Mouse (Mus musculus) limb, embryonic 14.5 days (tissue): ENCODE measurements around the gene Gga1. TPM values are rescaled to one million over a fixed set of nuclear protein-coding genes. Genes with fewer than 3 reads are reported as not detected.

Experiments
- ATAC-seq: fragments of 200-750 bp; cut with Nextera tagmentation; 2 replicates; pipeline ENCODE4 v1.8.0; 2017; ENCODE audit warnings: low read depth, moderate number of reproducible peaks, moderate TSS enrichment; ENCODE audit not compliant: low FRiP score
- DNase-seq: peaks from one replicate; pipeline ENCODE4 v3.0.0-alpha.2; 2015; ENCODE audit warnings: low spot score
- H3K27ac ChIP-seq: fragments of 300-500 bp; sonication (generic); replicated peaks from 2 replicates; pipeline ENCODE4 v1.5.1; 2014; ENCODE audit warnings: low read depth, mild to moderate bottlenecking, low read length, moderate library complexity, mixed read lengths
- H3K27me3 ChIP-seq: fragments of 300-500 bp; sonication (generic); 2 replicates; pipeline ENCODE4 v1.6.1; 2014; ENCODE audit warnings: low read length, mixed read lengths; ENCODE audit not compliant: control insufficient read depth, insufficient read depth
- H3K36me3 ChIP-seq: fragments of 300-500 bp; sonication (generic); 2 replicates; pipeline ENCODE4 v1.6.1; 2014; ENCODE audit warnings: mild to moderate bottlenecking, low read length, moderate library complexity, mixed read lengths; ENCODE audit not compliant: control insufficient read depth, insufficient read depth
- H3K4me1 ChIP-seq: fragments of 300-500 bp; sonication (generic); 2 replicates; pipeline ENCODE4 v1.6.1; 2014; ENCODE audit warnings: antibody characterized with exemption, low read length, mixed read lengths; ENCODE audit not compliant: control insufficient read depth, insufficient read depth
- H3K4me2 ChIP-seq: fragments of 300-500 bp; sonication (generic); replicated peaks from 2 replicates; pipeline ENCODE4 v1.6.1; 2014; ENCODE audit warnings: low read depth, mild to moderate bottlenecking, low read length, moderate library complexity; ENCODE audit not compliant: severe bottlenecking
- H3K4me3 ChIP-seq: fragments of 300-500 bp; sonication (generic); replicated peaks from 2 replicates; pipeline ENCODE4 v1.5.1; 2014; ENCODE audit warnings: low read length
- H3K9ac ChIP-seq: fragments of 300-500 bp; sonication (generic); 2 replicates; pipeline ENCODE4 v1.6.1; 2014; ENCODE audit warnings: mild to moderate bottlenecking, low read depth, low read length, moderate library complexity; ENCODE audit not compliant: severe bottlenecking
- H3K9me3 ChIP-seq: fragments of 300-500 bp; sonication (generic); 2 replicates; pipeline ENCODE4 v1.6.1; 2016; ENCODE audit warnings: low read length; ENCODE audit not compliant: control insufficient read depth
- POLR2A ChIP-seq: fragments of 200-500 bp; IDR thresholded peaks from 2 replicates; pipeline ENCODE4 v1.8.0; 2012; ENCODE audit warnings: inconsistent platforms, mild to moderate bottlenecking, moderate library complexity, borderline replicate concordance; ENCODE audit not compliant: insufficient read depth, insufficient read length; ENCODE audit errors: extremely low read depth
- WGBS: fragments of 180-500 bp; shearing (Covaris S2); extraction: QIAGEN DNeasy Blood & Tissue Kit; methylation state at CpG from one replicate; pipeline ENCODE4 v1.1.7; 2014; 5-methylcytosine and 5-hydroxymethylcytosine counted together
- polyA plus RNA-seq, 2 experiments: library from polyadenylated mRNA; depleted of rRNA in 1 of 2; stranded (reverse) in 1 of 2; unstranded in 1 of 2; fragments of >200 nt; fragmentation: Nextera tagmentation in 1 of 2; extraction: Ambion mirVana in 1 of 2; gene quantifications; 2 replicates each; pipeline versions ENCODE4 v1.2.1 to v1.2.3; 2012 to 2014

Gene Gga1
- polyA plus RNA-seq, 2 experiments = 43.6 to 60.6 TPM

GRCm38 (mm10) chr15:78859311-78859710, 17.7 kb upstream of the Gga1 start:
- Histone ChIP-seq H3K27ac (no peak overlapping the region), H3K4me1 (peaks cover 9% of the 10 kb centered on the region; the same call in 1 of the 2 replicates), H3K4me2 (no peak overlapping the region), H3K4me3 (no peak overlapping the region), H3K27me3 (no peaks in the 10 kb centered on the region), H3K9me3 (no peaks in the 10 kb centered on the region), H3K9ac (no peak overlapping the region), H3K36me3 (no peaks in the 10 kb centered on the region)
- no peak for TF ChIP-seq POLR2A
- ATAC-seq (no peak), DNase-seq (no peak)
- WGBS = 71% methylated on average over 4 of the region's 4 CpGs

DNA sequence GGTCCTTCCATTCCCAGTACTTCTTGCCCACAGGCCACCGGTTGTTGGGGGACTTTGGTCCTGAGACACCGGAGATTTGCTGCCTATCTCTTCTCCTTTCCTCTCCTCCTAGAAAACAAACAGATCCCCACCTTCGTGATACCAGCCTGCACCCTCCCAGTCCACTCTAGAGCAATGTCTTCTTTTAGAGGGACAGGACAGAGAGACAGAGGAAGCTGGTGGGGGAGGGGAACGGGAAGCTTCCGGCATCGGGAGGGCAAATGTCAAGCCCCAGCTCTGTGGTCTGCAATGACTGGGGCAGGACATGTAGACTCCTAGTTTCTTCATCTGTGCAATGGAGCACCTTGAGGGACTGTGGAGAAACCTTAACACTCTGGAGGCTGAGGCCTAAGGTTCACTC, 17.3 kb upstream of the Gga1 start:
- no peak overlapping the region for H3K4me2 ChIP-seq
- H3K9me3 ChIP-seq = no peaks in the 10 kb centered on the region
- 71% methylated on average over 6 of the region's 6 CpGs for WGBS
- no peak overlapping the region for H3K27ac ChIP-seq
- no peaks in the 10 kb centered on the region for H3K36me3 ChIP-seq
- no peak for ATAC-seq
- H3K9ac ChIP-seq = no peak overlapping the region
- no peak overlapping the region for H3K4me3 ChIP-seq
- DNase-seq = no peak
- peaks cover 9% of the 10 kb centered on the region; the same call in 1 of the 2 replicates for H3K4me1 ChIP-seq
- no peak for TF ChIP-seq POLR2A
- no peaks in the 10 kb centered on the region for H3K27me3 ChIP-seq

GRCm38 (mm10) chr15:78862280-78862679, 14.7 kb upstream of the Gga1 start:
- ATAC-seq (no peak), DNase-seq (no peak)
- Histone ChIP-seq H3K9me3 (no peaks in the 10 kb centered on the region), H3K36me3 (no peaks in the 10 kb centered on the region), H3K4me1 (peaks cover 9% of the 10 kb centered on the region; the same call in 1 of the 2 replicates), H3K27me3 (no peaks in the 10 kb centered on the region), H3K27ac (no peak overlapping the region), H3K9ac (no peak overlapping the region), H3K4me3 (no peak overlapping the region), H3K4me2 (no peak overlapping the region)
- WGBS = 88% methylated on average over 5 of the region's 5 CpGs
- no peak for TF ChIP-seq POLR2A

GRCm38 (mm10) chr15:78863154-78863553, 13.8 kb upstream of the Gga1 start:
- no peak for DNase-seq
- TF ChIP-seq POLR2A = no peak
- Histone ChIP-seq H3K4me2 (no peak overlapping the region), H3K27ac (no peak overlapping the region), H3K9me3 (no peaks in the 10 kb centered on the region), H3K4me1 (peaks cover 9% of the 10 kb centered on the region; the same call in 1 of the 2 replicates), H3K9ac (no peak overlapping the region), H3K4me3 (no peak overlapping the region), H3K27me3 (no peaks in the 10 kb centered on the region), H3K36me3 (no peaks in the 10 kb centered on the region)
- 51% methylated on average over 2 of the region's 2 CpGs for WGBS
- no peak for ATAC-seq

GRCm38 (mm10) chr15:78863852-78864253, 13.1 kb upstream of the Gga1 start:
- 37% methylated on average over 12 of the region's 13 CpGs for WGBS
- H3K4me3 ChIP-seq = no peak overlapping the region
- H3K9ac ChIP-seq = no peak overlapping the region
- no peak for TF ChIP-seq POLR2A
- H3K27ac ChIP-seq = 0 out of 2 replicates have a peak overlapping the region, but pooled peaks have one; percentile 26
- no peak for DNase-seq
- H3K36me3 ChIP-seq = no peaks in the 10 kb centered on the region
- no peak for ATAC-seq
- H3K4me2 ChIP-seq = no peak overlapping the region
- H3K27me3 ChIP-seq = no peaks in the 10 kb centered on the region
- no peaks in the 10 kb centered on the region for H3K9me3 ChIP-seq
- peaks cover 9% of the 10 kb centered on the region; the same call in 1 of the 2 replicates for H3K4me1 ChIP-seq

- no peak overlapping the region for H3K4me3 ChIP-seq
- no peak overlapping the region for H3K9ac ChIP-seq
- DNase-seq (peak; percentile 50), ATAC-seq (0 out of 2 replicates have a peak, but pooled peaks have one; percentile 28)
- H3K4me2 ChIP-seq = no peak overlapping the region
- H3K9me3 ChIP-seq = no peaks in the 10 kb centered on the region
- H3K4me1 ChIP-seq = peaks cover 8% of the 10 kb centered on the region; the same call in 1 of the 2 replicates
- no peak overlapping the region for H3K27ac ChIP-seq
- no peak for TF ChIP-seq POLR2A
- no peaks in the 10 kb centered on the region for H3K36me3 ChIP-seq
- H3K27me3 ChIP-seq = no peaks in the 10 kb centered on the region
- 13% methylated on average over 9 of the region's 9 CpGs for WGBS
Observed at GRCm38 (mm10) chr15:78868398-78868797, 8.6 kb upstream of the Gga1 start.
